Mouse (Mus musculus) adrenal gland (tissue): Measurements from ENCODE around the gene Dip2b.

ENCODE experiments used
- intact Hi-C: fragments of 180-260 bp; cut with DNase I; formaldehyde crosslinking; loops from one replicate; pipeline ENCODE4 v1.15.1; 2025

Dip2b gene

GRCm38 (mm10) chr15:100251153-100251780 lies 212.8 kb downstream of the Dip2b start:
- intact Hi-C loops, result no loop called here

- intact Hi-C loops, result no loop called here
Measured at GRCm38 (mm10) chr15:100256386-100256785, 217.9 kb downstream of the Dip2b start.

GRCm38 (mm10) chr15:100257305-100257704 lies 218.8 kb downstream of the Dip2b start:
- intact Hi-C loops, result no loop called here

DNA sequence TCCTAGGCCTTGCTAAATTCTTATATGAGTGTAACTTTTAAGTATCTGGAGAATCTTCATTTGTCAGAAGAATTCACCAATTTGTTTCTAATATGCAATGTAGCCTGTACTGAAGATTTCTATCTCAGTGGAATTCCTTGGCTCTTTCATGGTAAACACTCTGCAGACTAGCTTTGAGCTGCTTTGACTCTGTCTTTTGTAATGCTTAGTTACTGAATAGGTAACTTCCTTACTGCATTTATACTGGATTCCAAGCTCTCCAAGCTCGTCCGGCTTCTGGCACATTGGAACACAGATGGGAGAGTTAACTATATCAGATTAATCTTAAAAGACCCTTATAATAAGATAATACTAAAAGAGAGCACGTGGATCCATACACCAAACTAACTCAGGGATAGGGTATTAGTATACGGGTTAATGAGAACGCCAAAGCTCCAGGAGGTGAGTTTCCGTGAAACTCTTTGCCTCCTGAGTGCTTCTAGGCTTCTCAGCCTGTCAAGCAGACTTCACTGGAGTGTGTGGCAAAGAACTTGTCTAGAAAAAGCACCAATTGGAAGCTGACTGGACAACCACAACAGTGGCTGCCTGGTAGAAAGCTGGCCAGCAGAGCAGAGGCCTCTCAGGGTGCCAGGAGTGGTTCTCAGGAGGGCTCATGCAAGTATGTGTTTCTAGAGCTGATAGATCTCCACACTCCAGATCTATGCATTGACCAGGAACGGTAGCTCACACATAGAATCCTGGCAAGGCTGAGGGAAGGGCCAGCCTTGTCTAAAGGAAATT lies 220.4 kb downstream of the Dip2b start:
- intact Hi-C loops, result no loop called here

DNA sequence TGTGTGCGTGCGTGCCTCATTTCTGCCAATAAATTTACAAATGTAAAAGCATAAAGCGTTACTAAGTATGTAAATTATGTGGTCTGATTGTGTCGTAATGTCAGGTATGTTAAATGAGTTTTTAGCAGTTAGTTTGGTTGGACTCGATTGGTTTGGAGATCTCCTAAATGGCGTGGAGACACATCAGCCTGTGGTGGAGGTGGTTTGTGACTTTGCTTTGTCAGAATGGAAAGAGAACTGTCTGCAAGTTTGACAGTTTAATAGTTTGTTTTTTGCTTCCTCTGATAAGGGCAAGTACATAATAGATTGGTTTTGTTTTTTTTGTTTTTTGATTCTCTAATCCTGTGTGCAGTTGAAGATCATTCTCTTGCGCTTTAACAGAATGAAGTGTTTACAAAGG lies 221.9 kb downstream of the Dip2b start:
- intact Hi-C loops, result loop anchor here (10.0 kb wide), 2 partner anchors 114 to 194 kb away; no protein-coding TSS in a partner anchor

- intact Hi-C loops, result loop anchor here (10.0 kb wide), 2 partner anchors 111 to 191 kb away; no protein-coding TSS in a partner anchor
Measured at GRCm38 (mm10) chr15:100263246-100263905, 224.9 kb downstream of the Dip2b start.

- intact Hi-C loops, result loop anchor here (10.0 kb wide), 2 partner anchors 109 to 189 kb away; no protein-coding TSS in a partner anchor
Measured at GRCm38 (mm10) chr15:100265586-100266325, 227.3 kb downstream of the Dip2b start.

GRCm38 (mm10) chr15:100268916-100269315 lies 230.5 kb downstream of the Dip2b start:
- intact Hi-C loops, result loop anchor here (10.0 kb wide), 2 partner anchors 106 to 186 kb away; no protein-coding TSS in a partner anchor
